Mouse (Mus musculus): ENCODE results near the gene Smad3. TPM values are rescaled to one million over a fixed set of nuclear protein-coding genes. Genes with fewer than 3 reads are reported as not detected.

Gene Smad3
- polyA plus RNA-seq, 1 experiment = 6.1 TPM

DNA sequence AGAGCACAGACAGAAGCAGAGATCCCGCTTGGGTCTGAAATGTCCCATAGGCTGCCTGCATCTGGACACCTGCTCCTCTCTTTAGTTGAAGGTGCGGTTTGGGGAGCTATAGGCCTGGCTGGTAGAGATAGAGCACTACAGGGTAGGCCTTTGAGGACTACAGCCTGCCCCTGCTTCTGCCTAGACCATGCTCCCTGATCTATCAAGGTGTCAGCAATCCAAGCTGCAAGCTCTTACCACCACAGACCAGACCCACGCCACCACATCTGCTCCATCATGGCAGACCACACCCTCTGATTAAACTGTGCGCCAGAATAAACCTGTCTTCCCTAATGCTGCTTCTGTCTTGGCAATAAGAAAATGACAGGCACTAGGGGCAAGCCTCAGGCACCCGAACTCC, 13.2 kb downstream of the Smad3 start:
- Histone ChIP-seq H3K27me3 (ENCODE audit: control insufficient read depth, insufficient read depth, low read length) (no peaks in the 10 kb centered on the region), H3K36me3 (ENCODE audit: control insufficient read depth, insufficient read depth, low read length) (no peaks in the 10 kb centered on the region), H3K4me1 (ENCODE audit: control insufficient read depth, insufficient read depth, low read length) (0 out of 2 replicates have a peak, but pooled peaks cover 2% of the 10 kb centered on the region), H3K27ac (ENCODE audit: control insufficient read depth, insufficient read depth, low read depth, low read length) (no peak overlapping the region), H3K4me3 (ENCODE audit: control insufficient read depth, low read depth, low read length) (no peak overlapping the region)
- no peak for TF ChIP-seq POLR2A (IDR thresholded peaks at IDR 0.05; ENCODE audit: control insufficient read depth, low read depth, low read length)
- TF ChIP-seq CTCF (IDR thresholded peaks at IDR 0.05; ENCODE audit: control insufficient read depth, insufficient read depth, insufficient replicate concordance, low read depth, low read length) = no peak

DNA sequence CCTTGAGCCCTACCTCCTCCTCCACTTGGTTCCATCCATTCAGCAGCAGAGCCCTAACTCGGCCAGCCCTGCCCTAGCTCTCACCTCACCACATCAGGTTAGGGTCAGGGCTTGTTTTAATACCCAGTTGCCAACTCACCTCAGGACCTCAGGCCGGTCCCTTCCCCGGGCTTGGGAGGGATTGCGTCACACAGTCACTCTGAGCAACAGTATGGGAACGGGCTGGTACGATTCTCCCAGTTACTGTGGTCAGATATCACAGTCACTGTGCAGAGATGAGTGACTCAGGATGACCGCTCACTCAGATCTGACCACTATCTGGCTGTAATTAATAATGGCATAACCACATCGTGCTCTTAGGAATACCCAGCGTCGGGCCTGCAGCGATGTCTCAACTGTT, 14.0 kb downstream of the Smad3 start:
- H3K36me3 ChIP-seq (ENCODE audit: control insufficient read depth, insufficient read depth, low read length) = no peaks in the 10 kb centered on the region
- no peak overlapping the region for H3K27ac ChIP-seq (ENCODE audit: control insufficient read depth, insufficient read depth, low read depth, low read length)
- H3K27me3 ChIP-seq (ENCODE audit: control insufficient read depth, insufficient read depth, low read length) = no peaks in the 10 kb centered on the region
- TF ChIP-seq POLR2A (IDR thresholded peaks at IDR 0.05; ENCODE audit: control insufficient read depth, low read depth, low read length) (no peak), CTCF (IDR thresholded peaks at IDR 0.05; ENCODE audit: control insufficient read depth, insufficient read depth, insufficient replicate concordance, low read depth, low read length) (no peak)
- H3K4me3 ChIP-seq (ENCODE audit: control insufficient read depth, low read depth, low read length) = no peak overlapping the region
- H3K4me1 ChIP-seq (ENCODE audit: control insufficient read depth, insufficient read depth, low read length) = no peaks in the 10 kb centered on the region

DNA sequence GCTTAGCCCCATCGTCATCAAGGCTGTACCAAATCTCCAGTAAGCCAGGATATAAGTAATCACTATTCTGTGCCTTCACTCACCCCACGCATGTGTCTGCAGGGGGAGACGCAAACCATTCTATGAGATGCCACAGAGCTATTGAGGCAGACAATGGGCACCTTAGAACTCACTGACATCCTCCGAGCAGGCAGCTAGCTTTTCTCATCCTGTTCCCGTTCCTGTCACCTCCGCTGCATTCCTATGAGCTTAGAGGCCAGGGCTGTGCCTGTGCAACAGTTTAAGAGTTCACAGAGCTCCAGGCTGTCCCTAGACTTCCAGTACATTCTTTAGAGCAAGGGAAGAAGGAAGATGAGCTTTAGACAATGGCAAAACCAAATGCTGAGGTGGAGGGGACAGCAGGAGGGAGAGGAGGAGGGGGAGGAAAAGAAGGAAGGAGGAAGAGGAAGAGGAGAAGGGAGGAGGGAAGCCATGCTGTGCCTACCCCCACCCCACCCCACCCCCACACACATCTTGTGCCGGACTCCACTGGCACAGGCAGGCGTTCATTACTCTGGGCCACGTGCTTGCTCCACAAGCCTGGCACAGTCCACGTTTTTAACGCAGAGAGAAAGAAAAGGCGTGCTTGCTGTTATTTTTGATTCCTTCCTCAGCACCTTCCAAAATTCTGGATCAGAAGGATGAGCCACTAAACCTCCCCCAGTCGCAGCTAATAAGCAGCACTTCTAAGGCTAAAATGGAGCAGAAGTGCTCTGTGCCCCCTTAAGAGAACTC, 14.7 kb downstream of the Smad3 start:
- Histone ChIP-seq H3K4me1 (ENCODE audit: control insufficient read depth, insufficient read depth, low read length) (no peaks in the 10 kb centered on the region), H3K27ac (ENCODE audit: control insufficient read depth, insufficient read depth, low read depth, low read length) (no peak overlapping the region), H3K36me3 (ENCODE audit: control insufficient read depth, insufficient read depth, low read length) (no peaks in the 10 kb centered on the region), H3K4me3 (ENCODE audit: control insufficient read depth, low read depth, low read length) (no peak overlapping the region), H3K27me3 (ENCODE audit: control insufficient read depth, insufficient read depth, low read length) (no peaks in the 10 kb centered on the region)
- TF ChIP-seq POLR2A (IDR thresholded peaks at IDR 0.05; ENCODE audit: control insufficient read depth, low read depth, low read length) (no peak), CTCF (IDR thresholded peaks at IDR 0.05; ENCODE audit: control insufficient read depth, insufficient read depth, insufficient replicate concordance, low read depth, low read length) (no peak)

DNA sequence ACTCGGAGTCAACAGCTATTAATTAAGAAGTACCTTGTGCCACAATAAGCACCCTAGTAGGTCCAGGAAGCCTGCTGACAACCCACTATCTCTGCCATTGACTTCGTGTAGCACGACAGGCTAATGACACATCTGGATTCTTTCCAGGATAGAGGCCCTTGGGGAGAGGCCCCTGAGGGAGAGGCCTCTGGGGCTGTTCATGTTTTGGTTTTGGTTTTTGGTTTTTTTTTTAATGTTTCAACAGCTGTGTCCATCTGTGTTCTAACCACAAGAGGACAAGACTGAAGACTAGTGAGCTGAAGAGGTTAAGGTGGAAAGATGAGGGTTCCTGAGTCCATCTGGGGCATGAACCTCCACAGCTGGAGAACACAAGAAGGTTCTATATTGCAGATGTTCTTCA, 15.5 kb downstream of the Smad3 start:
- no peaks in the 10 kb centered on the region for H3K4me1 ChIP-seq (ENCODE audit: control insufficient read depth, insufficient read depth, low read length)
- H3K4me3 ChIP-seq (ENCODE audit: control insufficient read depth, low read depth, low read length) = no peak overlapping the region
- TF ChIP-seq POLR2A (IDR thresholded peaks at IDR 0.05; ENCODE audit: control insufficient read depth, low read depth, low read length) = no peak
- TF ChIP-seq CTCF (IDR thresholded peaks at IDR 0.05; ENCODE audit: control insufficient read depth, insufficient read depth, insufficient replicate concordance, low read depth, low read length) = no peak
- H3K27ac ChIP-seq (ENCODE audit: control insufficient read depth, insufficient read depth, low read depth, low read length) = no peak overlapping the region
- no peaks in the 10 kb centered on the region for H3K36me3 ChIP-seq (ENCODE audit: control insufficient read depth, insufficient read depth, low read length)
- H3K27me3 ChIP-seq (ENCODE audit: control insufficient read depth, insufficient read depth, low read length) = no peaks in the 10 kb centered on the region

DNA sequence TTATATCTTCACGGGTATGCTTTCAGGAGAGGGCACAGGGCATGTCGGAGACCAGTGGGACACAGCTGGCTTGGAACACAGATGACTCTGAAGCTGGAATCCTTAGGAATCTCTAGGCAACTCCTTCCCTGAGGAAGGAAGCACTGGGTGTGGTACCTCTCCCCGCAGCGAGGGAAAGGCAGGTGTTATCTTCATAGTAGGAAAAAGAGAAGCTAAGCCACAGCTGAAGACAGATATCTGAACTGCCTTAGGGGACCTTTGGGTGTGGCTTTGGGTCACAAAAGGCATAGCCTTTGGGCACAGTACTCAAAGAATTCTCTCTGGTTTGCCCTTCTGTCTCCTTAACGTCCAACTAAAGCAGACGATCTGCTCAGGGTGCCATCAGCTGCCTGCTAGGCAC, 16.0 kb downstream of the Smad3 start:
- no peak overlapping the region for H3K27ac ChIP-seq (ENCODE audit: control insufficient read depth, insufficient read depth, low read depth, low read length)
- TF ChIP-seq CTCF (IDR thresholded peaks at IDR 0.05; ENCODE audit: control insufficient read depth, insufficient read depth, insufficient replicate concordance, low read depth, low read length) (no peak), POLR2A (IDR thresholded peaks at IDR 0.05; ENCODE audit: control insufficient read depth, low read depth, low read length) (no peak)
- H3K4me1 ChIP-seq (ENCODE audit: control insufficient read depth, insufficient read depth, low read length) = no peaks in the 10 kb centered on the region
- no peak overlapping the region for H3K4me3 ChIP-seq (ENCODE audit: control insufficient read depth, low read depth, low read length)
- no peaks in the 10 kb centered on the region for H3K27me3 ChIP-seq (ENCODE audit: control insufficient read depth, insufficient read depth, low read length)
- no peaks in the 10 kb centered on the region for H3K36me3 ChIP-seq (ENCODE audit: control insufficient read depth, insufficient read depth, low read length)

DNA sequence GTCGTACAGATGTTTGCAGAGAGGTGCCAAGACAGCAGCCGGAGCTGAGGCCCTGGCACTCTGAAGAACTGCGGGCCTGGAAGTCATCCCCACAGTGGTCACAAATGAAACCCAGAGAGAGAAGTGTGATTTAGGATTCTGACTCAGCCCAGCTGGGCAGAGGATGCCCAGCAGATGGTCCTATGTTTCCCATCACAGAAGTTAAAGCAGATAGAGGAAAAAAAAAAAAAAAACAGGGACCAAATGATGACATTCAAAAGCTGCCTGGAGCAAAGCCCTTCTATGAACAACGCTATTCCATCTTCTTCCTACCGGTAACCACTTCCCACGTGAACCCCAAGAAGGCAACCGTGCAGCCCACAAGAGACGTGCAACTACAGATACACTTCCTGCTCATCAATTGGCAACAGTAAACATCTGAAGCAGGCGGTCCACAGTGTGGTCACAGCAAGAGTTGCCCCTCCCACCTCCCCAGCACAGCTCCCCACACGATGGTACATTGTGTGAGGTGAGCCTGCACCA, 17.4 kb downstream of the Smad3 start:
- H3K27me3 ChIP-seq (ENCODE audit: control insufficient read depth, insufficient read depth, low read length) = no peaks in the 10 kb centered on the region
- no peak overlapping the region for H3K27ac ChIP-seq (ENCODE audit: control insufficient read depth, insufficient read depth, low read depth, low read length)
- TF ChIP-seq POLR2A (IDR thresholded peaks at IDR 0.05; ENCODE audit: control insufficient read depth, low read depth, low read length) (no peak), CTCF (IDR thresholded peaks at IDR 0.05; ENCODE audit: control insufficient read depth, insufficient read depth, insufficient replicate concordance, low read depth, low read length) (no peak)
- H3K4me1 ChIP-seq (ENCODE audit: control insufficient read depth, insufficient read depth, low read length) = no peaks in the 10 kb centered on the region
- H3K4me3 ChIP-seq (ENCODE audit: control insufficient read depth, low read depth, low read length) = no peak overlapping the region
- no peaks in the 10 kb centered on the region for H3K36me3 ChIP-seq (ENCODE audit: control insufficient read depth, insufficient read depth, low read length)

DNA sequence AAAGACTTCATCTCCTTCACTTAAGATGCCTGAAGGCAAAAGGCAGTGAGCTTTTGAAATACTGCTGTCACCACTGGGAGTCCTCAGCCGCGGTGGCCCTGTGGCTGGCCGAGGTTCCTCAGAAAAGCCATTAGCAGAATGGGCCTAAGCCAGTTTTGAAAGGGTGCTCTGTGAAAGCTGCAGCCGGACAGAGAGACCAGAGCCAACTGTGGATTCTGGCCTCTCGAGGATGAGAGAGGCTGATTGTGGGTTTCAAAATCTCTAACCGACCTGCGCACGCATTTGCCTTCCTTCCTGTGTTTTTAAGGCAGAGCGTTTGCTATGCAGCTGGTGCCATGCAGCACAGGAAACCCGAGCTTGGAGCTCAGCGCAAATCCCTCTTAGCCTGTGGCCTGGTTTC, 19.0 kb downstream of the Smad3 start:
- H3K27ac ChIP-seq (ENCODE audit: control insufficient read depth, insufficient read depth, low read depth, low read length) = no peak overlapping the region
- H3K36me3 ChIP-seq (ENCODE audit: control insufficient read depth, insufficient read depth, low read length) = no peaks in the 10 kb centered on the region
- no peaks in the 10 kb centered on the region for H3K27me3 ChIP-seq (ENCODE audit: control insufficient read depth, insufficient read depth, low read length)
- no peak for TF ChIP-seq CTCF (IDR thresholded peaks at IDR 0.05; ENCODE audit: control insufficient read depth, insufficient read depth, insufficient replicate concordance, low read depth, low read length)
- TF ChIP-seq POLR2A (IDR thresholded peaks at IDR 0.05; ENCODE audit: control insufficient read depth, low read depth, low read length) = no peak
- H3K4me3 ChIP-seq (ENCODE audit: control insufficient read depth, low read depth, low read length) = no peak overlapping the region
- H3K4me1 ChIP-seq (ENCODE audit: control insufficient read depth, insufficient read depth, low read length) = no peaks in the 10 kb centered on the region
